Mouse (Mus musculus) liver, embryonic 18 days (tissue): ENCODE results near the gene Gm36079. TPM values are rescaled to one million over a fixed set of nuclear protein-coding genes. Genes with fewer than 3 reads are reported as not detected.

Experiments used
- polyA plus RNA-seq: library from polyadenylated mRNA; depleted of rRNA; stranded (reverse); fragments of >200 nt; gene quantifications from 2 replicates; pipeline ENCODE4 v1.2.3, GENCODE M21; 2012; rRNA removed

Gene Gm36079
- not detected in 2 replicates for polyA plus RNA-seq

GRCm38 (mm10) chr13:120026911-120027310 lies at the start of gene Gm36079:
Gm36079 (minus strand) TSS chr13:120027011.

DNA sequence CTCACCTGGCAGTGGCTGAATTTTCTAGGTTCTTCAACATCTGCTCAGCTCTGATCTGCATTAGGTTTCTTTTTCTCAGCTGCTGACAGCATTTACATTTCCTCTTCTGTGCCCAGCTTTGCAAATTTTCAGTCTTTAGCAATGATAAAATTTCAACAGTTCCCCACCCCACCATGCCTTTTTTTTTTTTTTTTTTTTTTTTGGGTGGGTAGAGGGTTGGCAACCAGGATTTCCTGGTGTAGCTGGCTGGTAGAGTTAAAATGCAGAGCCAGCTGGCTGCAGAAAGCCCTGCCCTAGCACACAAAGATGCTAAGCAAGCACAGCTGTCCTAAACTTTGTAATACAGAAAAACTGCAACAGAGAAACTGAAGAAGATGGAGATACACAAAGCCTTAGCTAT lies 25.3 kb upstream of the Gm36079 start, which contains the start of gene Gm21188:
Gene Gm21188 (minus strand): TSS at position 110 of the 400 bp plus-strand sequence.

Other genes with a start within 250 kb of the Gm36079 start
- gene Zfp131, start 236.1 kb downstream of the Gm36079 start, polyA plus RNA-seq: 7.7 and 7.9 TPM in 2 replicates
- gene AF067063, start 196.8 kb downstream of the Gm36079 start, polyA plus RNA-seq: not detected in 2 replicates
- gene D13Ertd608e, start 191.0 kb downstream of the Gm36079 start, polyA plus RNA-seq: not detected in 2 replicates
- gene Tcstv1, start 132.2 kb downstream of the Gm36079 start, polyA plus RNA-seq: not detected in 2 replicates
- not detected in 2 replicates for gene Gm21761, start 97.7 kb downstream of the Gm36079 start, polyA plus RNA-seq
- not detected in 2 replicates for gene B020031M17Rik, start 76.2 kb downstream of the Gm36079 start, polyA plus RNA-seq
- 1.1 and 2.0 TPM in 2 replicates for gene Gm21188, start 25.2 kb upstream of the Gm36079 start, polyA plus RNA-seq
- not detected in 2 replicates for gene Gm20767, start 113.2 kb upstream of the Gm36079 start, polyA plus RNA-seq
- gene Gm21818, start 145.4 kb upstream of the Gm36079 start, polyA plus RNA-seq: not detected in 2 replicates
- gene Gm21762, start 188.9 kb upstream of the Gm36079 start, polyA plus RNA-seq: 0.04 and 0.17 TPM in 2 replicates
- not detected in 2 replicates for gene Gm21731, start 212.1 kb upstream of the Gm36079 start, polyA plus RNA-seq
- not detected in 2 replicates for gene AF067061, start 236.1 kb upstream of the Gm36079 start, polyA plus RNA-seq